Mouse (Mus musculus) heart, adult 2 months (tissue): ENCODE measurements around the gene Aga. TPM values are rescaled to one million over a fixed set of nuclear protein-coding genes. Genes with fewer than 3 reads are reported as not detected.
"Not testable (repeated sequence)": the region's sequence is repeated elsewhere in the genome, so short reads cannot be mapped to it uniquely, and the experiment has no call there.

ENCODE experiments used
- DNase-seq, 2 experiments: peaks; one replicate each; pipeline ENCODE4 v3.0.0; 2021
- H3K27ac ChIP-seq: fragments of 200-600 bp; 2 replicates; pipeline ENCODE4 v1.8.1; 2022
- H3K27me3 ChIP-seq: fragments of 200-500 bp; 2 replicates; pipeline ENCODE4 v1.6.1; 2012; ENCODE audit warnings: mild to moderate bottlenecking, low read length, inconsistent platforms, mixed read lengths; ENCODE audit not compliant: control insufficient read depth, insufficient read depth
- H3K36me3 ChIP-seq: fragments of 200-500 bp; 2 replicates; pipeline ENCODE4 v1.6.1; 2012; ENCODE audit warnings: low read length, inconsistent platforms; ENCODE audit not compliant: control insufficient read depth, insufficient read depth
- H3K4me1 ChIP-seq: fragments of 200-500 bp; 2 replicates; pipeline ENCODE4 v1.6.1; 2011; ENCODE audit warnings: low read length; ENCODE audit not compliant: control insufficient read depth, insufficient read depth
- H3K4me3 ChIP-seq: fragments of 200-600 bp; 2 replicates; pipeline ENCODE4 v1.8.1; 2022
- H3K79me2 ChIP-seq: fragments of 200-500 bp; replicated peaks from 2 replicates; pipeline ENCODE4 v1.6.1; 2012; ENCODE audit warnings: mild to moderate bottlenecking, inconsistent platforms, low read length, moderate library complexity, mixed read lengths; ENCODE audit not compliant: control insufficient read depth, insufficient read depth
- H3K9ac ChIP-seq: fragments of 200-500 bp; 2 replicates; pipeline ENCODE4 v1.6.1; 2012; ENCODE audit warnings: low read depth, mild to moderate bottlenecking, control low read depth, inconsistent platforms, low read length, mixed read lengths
- CTCF ChIP-seq: fragments of 200-600 bp; IDR thresholded peaks from 2 replicates; pipeline ENCODE4 v1.8.1; 2022; ENCODE audit warnings: antibody characterized with exemption, mild to moderate bottlenecking, moderate library complexity
- EP300 ChIP-seq: fragments of 200-500 bp; IDR thresholded peaks from 2 replicates; pipeline ENCODE4 v1.6.1; 2011; ENCODE audit warnings: low read depth, low read length, control low read depth; ENCODE audit not compliant: insufficient read depth
- POLR2A ChIP-seq: fragments of 200-500 bp; IDR thresholded peaks from 2 replicates; pipeline ENCODE4 v1.6.1; 2011; ENCODE audit warnings: mild to moderate bottlenecking, low read depth, low read length, control low read depth; ENCODE audit not compliant: insufficient read depth
- WGBS: fragments of 180-500 bp; shearing (Covaris S2); methylation state at CpG from one replicate; pipeline ENCODE4 v1.1.7; 2018; 5-methylcytosine and 5-hydroxymethylcytosine counted together
- intact Hi-C: fragments of 180-260 bp; cut with DNase I; formaldehyde crosslinking; loops from one replicate; pipeline ENCODE4 v1.15.1; 2025
- long read RNA-seq: library from polyadenylated mRNA; stranded (forward); transcript quantifications from one replicate; pipeline ENCODE4 v2.0.0, GENCODE M21; 2021
- polyA plus RNA-seq: library from polyadenylated mRNA; depleted of rRNA; stranded (reverse); fragments of >200 nt; gene quantifications from 2 replicates; pipeline ENCODE4 v1.2.3, GENCODE M21; 2012; rRNA removed
- total RNA-seq, 2 experiments: library from RNA; stranded (reverse); gene quantifications; 2 replicates each; pipeline ENCODE4 v1.2.3; 2021

Aga gene
- total RNA-seq (10 to 100 TPM; 18.5 to 23.3 TPM), polyA plus RNA-seq (9.8 and 12.4 TPM in 2 replicates)
- long read RNA-seq, transcript Aga-201 (9 exons, 1,181 nt) = major isoform, 16 of 20 reads
- long read RNA-seq, partial matches to known transcripts = 0 of 20 reads
- long read RNA-seq, other reads (novel, unspliced or antisense) = 4 of 20 reads

DNA sequence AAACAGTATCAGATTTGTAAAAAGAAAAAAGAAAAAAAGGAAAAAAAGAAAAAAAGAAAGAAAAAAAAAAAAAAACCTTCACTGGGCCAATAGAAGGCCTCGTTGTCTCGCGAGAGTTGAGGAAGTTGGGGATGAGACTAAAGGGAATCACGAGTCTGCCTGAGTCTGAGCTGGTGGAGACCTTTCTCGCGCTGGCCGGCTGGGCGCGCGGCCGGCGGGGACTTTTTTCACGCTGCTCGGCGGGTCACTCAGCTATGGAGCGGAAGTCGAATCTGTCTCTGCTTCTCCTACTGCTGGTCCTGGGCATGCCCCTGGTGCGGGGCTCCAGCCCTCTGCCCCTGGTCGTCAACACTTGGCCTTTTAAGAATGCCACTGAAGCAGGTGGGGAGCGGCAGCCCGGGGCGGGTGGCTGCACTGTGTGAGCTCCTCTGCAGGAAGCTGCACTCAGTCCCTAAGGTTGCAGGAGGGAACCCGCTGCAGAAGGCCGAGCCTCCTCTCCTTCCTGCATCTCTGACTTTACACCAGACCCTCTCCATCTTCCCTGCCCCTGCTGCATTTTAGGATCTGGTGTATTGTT, at the start of gene Aga:
Aga (plus strand) TSS at position 177 of the 577 bp plus-strand sequence.
- TF ChIP-seq EP300 (no peak), CTCF (no peak), POLR2A (peak; percentile 69)
- H3K36me3 ChIP-seq = peaks cover 2% of the 10 kb centered on the region; the same call in 1 of the 2 replicates
- H3K79me2 ChIP-seq = no peaks in the 10 kb centered on the region
- H3K4me1 ChIP-seq = no peaks in the 10 kb centered on the region; the same call in 1 of the 2 replicates
- H3K27ac ChIP-seq = peak within 1 kb of the TSS; percentile 82
- DNase-seq = peak; percentile 90 to 93
- peak within 1 kb of the TSS; percentile 88 for H3K9ac ChIP-seq
- H3K4me3 ChIP-seq = peak within 1 kb of the TSS; percentile 81
- WGBS = under 1% methylated on average over 24 of the region's 24 CpGs
- intact Hi-C loops = no loop called here
- no peaks in the 10 kb centered on the region for H3K27me3 ChIP-seq

DNA sequence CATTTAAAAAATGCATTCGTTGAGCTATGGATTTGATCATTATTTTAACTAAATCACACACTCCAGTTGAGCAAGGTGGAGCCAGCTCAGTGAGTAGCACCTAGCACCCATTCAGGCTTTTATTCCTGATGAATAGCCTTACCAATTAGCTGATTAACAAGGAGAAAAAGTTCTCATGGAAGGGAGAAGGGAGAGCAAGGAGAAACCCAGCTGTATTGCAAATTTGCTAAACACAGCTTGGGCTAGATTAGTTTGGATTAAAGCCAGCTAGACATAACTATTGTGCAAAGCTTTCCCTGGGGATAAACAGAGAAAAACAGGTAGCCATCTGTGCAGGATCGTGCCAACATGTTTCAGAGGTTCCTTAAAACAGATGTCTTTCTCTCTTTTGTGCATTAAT, 22.5 kb upstream of the Aga start:
- Histone ChIP-seq H3K36me3 (no peaks in the 10 kb centered on the region), H3K4me3 (no peak overlapping the region), H3K9ac (no peak overlapping the region), H3K4me1 (no peaks in the 10 kb centered on the region), H3K27me3 (no peaks in the 10 kb centered on the region), H3K79me2 (no peaks in the 10 kb centered on the region), H3K27ac (no peak overlapping the region)
- DNase-seq = no peak
- 48% methylated on average over 2 of the region's 2 CpGs for WGBS
- no peak for TF ChIP-seq CTCF
- TF ChIP-seq POLR2A = no peak
- no peak for TF ChIP-seq EP300
- intact Hi-C loops = no loop called here

DNA sequence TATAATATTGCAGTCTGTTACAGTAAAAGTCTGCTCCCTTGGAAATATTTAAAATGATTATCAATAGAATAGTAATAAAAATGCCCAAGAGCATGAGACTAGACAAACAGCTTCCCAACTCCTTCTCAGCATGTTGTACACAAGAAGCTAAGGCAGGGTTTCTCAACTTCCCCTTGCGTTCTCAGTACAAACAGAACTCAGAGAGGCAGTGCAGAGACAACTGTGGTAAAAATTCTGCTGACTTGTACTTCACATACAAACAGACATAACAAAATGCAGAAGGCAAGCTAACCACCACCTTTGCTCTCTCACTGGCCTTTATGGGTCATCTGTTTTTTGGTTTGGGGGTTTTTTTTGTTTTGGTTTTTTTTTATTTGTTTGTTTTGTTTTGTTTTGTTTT, 15.3 kb upstream of the Aga start:
- WGBS = 73% methylated on average over 1 of the region's 1 CpGs
- no peak overlapping the region for H3K27ac ChIP-seq
- no peak overlapping the region for H3K9ac ChIP-seq
- H3K36me3 ChIP-seq = no peaks in the 10 kb centered on the region
- no peaks in the 10 kb centered on the region for H3K4me1 ChIP-seq
- TF ChIP-seq CTCF (no peak), EP300 (no peak), POLR2A (no peak)
- H3K27me3 ChIP-seq = no peaks in the 10 kb centered on the region
- no peak overlapping the region for H3K4me3 ChIP-seq
- DNase-seq = no peak
- intact Hi-C loops = no loop called here
- no peaks in the 10 kb centered on the region for H3K79me2 ChIP-seq

DNA sequence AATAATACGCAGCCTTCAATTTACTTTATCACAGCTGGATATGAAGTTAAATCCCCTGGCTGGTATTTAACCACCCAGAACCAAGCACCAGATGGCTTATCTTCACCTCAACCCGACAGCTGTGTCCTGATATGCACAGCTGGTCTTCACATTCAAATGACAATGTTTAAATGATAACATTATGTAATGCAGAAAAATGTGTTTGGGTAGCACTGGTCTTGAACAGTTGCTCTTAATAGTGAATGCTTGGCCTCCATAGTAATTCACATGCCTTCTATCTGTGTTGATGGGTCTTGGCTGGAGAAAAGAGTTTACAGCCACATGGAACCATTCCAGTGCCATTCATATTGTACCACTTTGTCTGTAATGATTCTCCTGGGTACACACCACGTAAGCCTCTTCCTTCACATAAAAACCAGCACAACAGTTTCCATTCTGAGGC, 14.6 kb upstream of the Aga start:
- H3K36me3 ChIP-seq = no peaks in the 10 kb centered on the region
- intact Hi-C loops = no loop called here
- no peak for DNase-seq
- no peak overlapping the region for H3K9ac ChIP-seq
- no peaks in the 10 kb centered on the region for H3K27me3 ChIP-seq
- WGBS = 46% methylated on average over 3 of the region's 3 CpGs
- no peak overlapping the region for H3K27ac ChIP-seq
- no peak overlapping the region for H3K4me3 ChIP-seq
- H3K4me1 ChIP-seq = no peaks in the 10 kb centered on the region
- TF ChIP-seq CTCF (no peak), EP300 (no peak), POLR2A (no peak)
- H3K79me2 ChIP-seq = no peaks in the 10 kb centered on the region

- H3K4me3 ChIP-seq, H3K27me3 ChIP-seq, H3K79me2 ChIP-seq, intact Hi-C loops, H3K36me3 ChIP-seq, H3K4me1 ChIP-seq, H3K27ac ChIP-seq, H3K9ac ChIP-seq, DNase-seq: not testable (repeated sequence)
- WGBS = 70% methylated on average over 3 of the region's 3 CpGs
Observed at GRCm38 (mm10) chr8:53538049-53538448, 26.5 kb downstream of the Aga start.

- Histone ChIP-seq H3K27me3 (no peaks in the 10 kb centered on the region), H3K79me2 (no peaks in the 10 kb centered on the region), H3K4me1 (no peaks in the 10 kb centered on the region), H3K27ac (no peak overlapping the region), H3K9ac (no peak overlapping the region), H3K4me3 (no peak overlapping the region), H3K36me3 (no peaks in the 10 kb centered on the region)
- 73% methylated on average over 2 of the region's 2 CpGs for WGBS
- TF ChIP-seq EP300 (no peak), CTCF (no peak), POLR2A (no peak)
- no peak for DNase-seq
- intact Hi-C loops = no loop called here
Observed at GRCm38 (mm10) chr8:53539585-53539984, 28.1 kb downstream of the Aga start.
